Mouse (Mus musculus) cerebellum, postnatal 14 days (tissue): ENCODE results near the gene Mkrn1.
"Not testable (repeated sequence)": the region's sequence is repeated elsewhere in the genome, so short reads cannot be mapped to it uniquely, and the experiment has no call there.

Experiments
- DNase-seq, 2 experiments: peaks; one replicate each; pipeline ENCODE4 v3.0.0; 2021; ENCODE audit warnings: mixed read lengths in 2 of 2

Mkrn1 gene

DNA sequence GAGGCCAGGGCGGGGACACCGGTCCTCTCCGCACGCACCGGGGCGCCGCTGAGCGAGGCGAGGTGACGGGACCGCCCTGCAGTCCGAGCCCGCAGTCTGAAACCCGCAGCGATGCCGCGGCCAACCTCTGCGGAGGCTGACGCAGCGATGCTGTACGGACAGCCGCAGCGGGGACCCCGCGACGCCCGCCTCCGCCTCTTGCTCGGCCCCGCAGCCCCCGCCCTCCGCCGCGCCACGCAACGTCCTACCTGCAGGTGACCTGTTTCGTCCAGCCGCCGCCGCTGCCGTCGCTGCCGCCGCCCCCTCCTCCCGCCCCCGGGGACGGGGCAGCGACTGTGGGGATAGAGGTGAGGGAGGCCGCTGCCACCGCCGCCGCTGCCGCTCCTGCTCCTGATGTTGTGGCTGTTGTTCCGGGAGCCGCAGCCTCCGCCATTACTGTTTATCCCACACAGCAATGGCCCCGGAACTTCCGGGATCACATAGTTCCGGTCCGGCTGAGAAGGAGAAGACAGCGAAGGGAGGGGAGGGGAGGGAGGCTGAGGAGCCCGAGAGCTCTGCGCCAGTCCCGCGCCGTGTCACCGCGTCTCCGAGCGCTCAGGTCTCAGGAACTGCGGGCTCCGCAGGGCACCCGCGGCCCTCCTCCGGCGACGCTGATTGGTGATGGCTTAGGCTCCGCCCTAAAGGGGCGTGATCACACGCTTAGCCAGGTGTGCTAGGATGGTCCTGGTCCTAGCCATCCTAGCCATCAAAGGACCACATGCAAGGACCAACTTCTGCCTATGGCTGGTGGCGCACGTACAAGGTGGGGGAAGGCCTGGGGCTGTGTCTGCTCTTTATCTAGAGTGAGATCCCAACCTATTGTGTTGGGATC lies at the start of gene Mkrn1:
Mkrn1 (minus strand) TSS at position 612 of the 871 bp plus-strand sequence.
- peak; percentile 94 to 95 for DNase-seq

DNA sequence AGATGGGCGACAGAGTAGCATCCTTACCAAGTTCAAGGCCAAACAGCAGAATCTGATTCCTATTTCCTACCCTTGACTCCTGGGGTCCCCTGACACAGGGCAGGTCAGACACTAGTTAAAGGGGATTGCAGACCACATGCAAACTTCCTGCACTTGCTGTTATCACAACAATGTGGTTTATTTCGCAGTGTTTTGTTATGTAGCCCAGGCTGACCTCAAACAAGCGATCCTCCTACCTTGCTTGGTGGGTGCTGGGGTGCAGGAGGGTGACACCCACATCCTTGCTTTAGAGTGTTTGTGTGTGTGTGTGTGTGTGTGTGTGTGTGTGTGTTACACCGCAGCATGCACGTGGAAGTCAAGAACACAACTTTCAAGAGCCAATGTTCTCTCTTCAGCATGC lies 49.2 kb upstream of the Mkrn1 start:
- DNase-seq: no peak

DNA sequence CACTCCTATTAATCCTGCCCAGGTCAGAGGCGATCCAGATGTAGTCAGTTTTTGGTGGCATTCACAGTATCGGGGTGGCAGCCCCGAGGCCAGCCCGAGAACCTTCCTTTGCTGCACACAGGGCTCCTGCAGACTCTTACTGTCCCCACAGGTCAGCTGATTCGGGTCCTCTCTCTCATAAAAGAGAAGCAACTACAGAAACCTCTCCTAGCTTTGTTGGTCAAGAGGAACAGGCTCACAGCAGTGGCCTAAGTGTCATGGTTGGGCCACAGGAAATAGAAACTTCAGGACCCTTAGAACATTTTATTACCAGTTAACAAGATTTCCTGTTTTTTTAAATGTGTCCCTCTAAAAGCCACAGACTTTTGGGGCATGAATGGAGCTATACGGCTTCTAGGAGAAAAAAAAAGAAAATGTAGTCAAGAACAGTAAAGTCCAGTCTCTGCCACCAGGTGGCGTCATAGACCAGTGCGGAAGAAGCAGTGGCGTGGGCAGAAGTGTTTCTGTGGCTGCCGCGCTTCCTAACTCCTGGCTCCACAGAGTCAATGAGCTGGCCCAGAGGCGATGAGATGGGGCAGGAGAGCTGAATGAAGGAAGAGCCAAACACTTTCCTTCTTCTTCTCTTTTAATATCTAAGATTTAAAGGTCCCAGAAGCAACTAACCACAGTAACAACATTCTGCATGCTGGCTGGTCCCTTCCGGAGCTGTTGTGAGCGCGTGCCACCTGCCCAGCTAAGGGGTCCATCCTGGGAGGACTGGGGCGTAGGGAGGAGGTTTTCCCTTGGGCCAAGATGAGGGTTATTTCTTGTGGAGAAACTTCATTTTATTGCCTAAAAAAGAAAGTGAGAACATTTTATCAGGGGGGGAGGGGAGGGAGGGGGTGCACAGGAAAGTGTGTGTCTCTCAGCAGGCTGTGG lies 42.6 kb upstream of the Mkrn1 start:
- peak; percentile 89 to 93 for DNase-seq

DNA sequence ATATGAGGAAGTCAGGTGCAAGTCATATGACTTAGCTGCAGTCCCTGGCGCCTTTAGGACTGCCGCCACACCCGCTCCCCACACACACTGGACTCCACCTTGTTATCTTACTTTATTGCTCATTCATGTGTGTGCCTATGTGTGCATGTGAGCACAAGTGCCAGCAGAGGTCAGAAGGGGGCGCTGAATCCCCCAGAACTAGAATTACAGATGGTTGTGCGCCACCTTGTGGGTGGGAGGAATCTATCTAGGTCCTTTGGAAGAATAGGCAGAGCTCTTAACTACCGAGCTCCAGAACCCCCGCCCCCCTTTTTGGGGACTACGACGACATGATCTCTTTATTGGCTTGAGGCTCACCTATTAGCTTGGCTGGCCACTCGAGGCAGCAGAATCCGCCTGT lies 39.8 kb upstream of the Mkrn1 start:
- peak in 1 of 2 experiments; percentile 69 for DNase-seq

DNA sequence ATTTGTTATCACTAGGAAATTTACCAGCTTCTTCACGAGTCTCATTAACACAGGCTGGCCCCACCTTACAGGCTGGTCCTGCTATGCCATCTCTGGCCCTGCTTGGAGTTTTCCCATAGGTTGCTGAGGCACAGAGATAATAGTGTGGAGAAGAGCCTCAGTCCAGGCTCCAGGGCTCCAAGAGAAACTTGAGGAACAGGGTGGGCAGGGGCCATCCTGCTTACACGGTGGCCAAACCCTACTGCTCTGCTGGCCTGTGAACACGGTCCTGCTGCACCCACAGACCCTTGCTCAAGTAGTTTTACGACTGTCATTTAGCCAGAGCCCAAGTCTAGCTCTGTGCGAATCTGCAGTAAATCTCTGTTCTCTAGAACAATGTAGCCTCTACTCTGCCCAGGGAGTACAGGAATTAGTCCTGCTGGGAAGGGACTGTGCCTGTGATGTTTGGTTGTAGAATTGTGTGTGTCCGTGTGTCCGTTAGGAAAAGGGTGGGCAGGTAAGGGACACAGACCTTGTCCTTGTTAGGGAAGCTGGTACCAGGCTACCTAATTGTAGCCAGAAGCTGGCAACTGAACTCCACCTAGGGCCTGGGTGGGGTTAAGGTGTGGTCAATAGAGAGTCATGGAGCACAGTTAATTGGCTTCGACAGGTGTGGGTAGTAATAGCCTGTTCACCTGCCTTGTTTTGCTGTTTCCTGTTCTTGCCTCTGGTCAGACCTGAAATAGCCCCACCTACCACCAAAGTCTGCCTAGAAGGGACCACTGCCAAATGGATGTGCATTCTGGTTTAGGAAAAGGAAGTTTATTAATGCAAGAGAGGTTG lies 35.3 kb upstream of the Mkrn1 start:
- DNase-seq: no peak

DNA sequence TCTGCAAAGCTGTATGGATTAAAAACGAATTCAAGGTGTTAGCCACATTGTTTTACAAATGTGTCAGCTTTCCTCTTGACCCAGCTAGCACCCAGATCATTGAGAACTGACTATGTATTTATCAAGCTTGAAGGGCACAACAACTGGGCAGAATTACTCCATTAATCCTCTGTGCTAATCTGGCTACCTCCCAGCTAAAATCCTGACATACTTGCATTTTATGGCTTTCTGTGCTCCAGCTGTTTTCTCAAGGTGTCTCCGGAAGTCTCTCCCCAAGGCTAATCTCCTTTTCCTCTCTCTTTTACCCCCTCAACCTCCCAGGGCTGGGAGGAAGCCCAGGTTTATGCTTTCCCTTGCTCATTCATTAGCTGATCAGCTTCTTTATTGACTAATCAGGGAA lies 34.4 kb upstream of the Mkrn1 start:
- no peak for DNase-seq

DNA sequence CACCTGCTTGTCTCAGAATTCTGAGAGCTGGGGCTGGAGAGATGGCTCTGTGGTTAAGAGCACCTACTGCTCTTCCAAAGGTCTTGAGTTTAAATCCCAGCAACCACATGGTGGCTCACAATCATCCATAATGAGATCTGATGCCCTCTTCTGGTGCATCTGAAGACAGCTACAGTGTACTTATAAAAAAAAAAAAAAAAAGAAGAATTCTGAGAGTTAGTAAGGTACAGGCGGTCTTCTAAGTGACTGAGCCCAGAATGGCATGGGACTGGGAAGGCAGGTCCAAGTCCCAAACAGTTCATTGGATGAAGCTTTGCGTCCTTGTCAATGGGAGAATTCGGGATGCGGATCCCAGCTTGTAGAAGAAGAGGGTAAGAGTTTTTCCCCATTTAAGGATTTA lies 33.3 kb upstream of the Mkrn1 start:
- no peak for DNase-seq

DNA sequence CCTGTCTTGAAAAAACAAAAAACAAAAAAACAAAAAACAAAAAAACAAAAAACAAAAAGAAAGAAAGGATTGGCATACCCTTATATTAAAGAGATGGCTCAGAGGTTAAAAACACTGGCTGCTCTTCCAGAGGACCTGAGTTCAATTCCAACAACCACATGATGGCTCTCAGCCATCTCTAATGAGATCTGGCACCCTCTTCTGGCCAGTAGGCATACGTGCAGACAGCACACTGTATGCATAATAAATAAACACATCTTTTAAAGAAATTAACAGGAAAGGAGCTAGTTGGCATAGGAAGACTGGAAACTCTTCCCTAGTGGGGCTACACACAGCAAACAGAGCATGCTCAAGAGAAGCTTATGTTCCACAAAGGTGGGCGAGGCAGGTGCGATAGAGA lies 30.8 kb upstream of the Mkrn1 start:
- no peak for DNase-seq

DNA sequence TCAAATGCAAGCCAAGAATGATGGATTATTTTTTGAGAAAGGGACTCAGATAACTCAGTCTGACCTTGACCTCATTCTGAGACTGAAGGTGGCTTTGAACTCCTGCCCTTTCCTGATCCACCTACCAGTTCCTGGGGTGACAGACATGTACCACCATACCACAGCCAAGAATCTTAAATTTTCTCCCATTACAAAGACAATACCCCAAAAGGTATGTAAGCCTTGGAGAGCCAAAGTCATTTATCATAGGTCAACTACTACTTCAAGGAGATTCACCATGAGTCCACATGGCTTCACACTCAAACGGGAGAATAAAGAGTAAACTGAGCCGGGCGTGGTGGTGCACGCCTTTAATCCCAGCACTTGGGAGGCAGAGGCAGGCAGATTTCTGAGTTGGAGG lies 30.3 kb upstream of the Mkrn1 start:
- DNase-seq: no peak

DNA sequence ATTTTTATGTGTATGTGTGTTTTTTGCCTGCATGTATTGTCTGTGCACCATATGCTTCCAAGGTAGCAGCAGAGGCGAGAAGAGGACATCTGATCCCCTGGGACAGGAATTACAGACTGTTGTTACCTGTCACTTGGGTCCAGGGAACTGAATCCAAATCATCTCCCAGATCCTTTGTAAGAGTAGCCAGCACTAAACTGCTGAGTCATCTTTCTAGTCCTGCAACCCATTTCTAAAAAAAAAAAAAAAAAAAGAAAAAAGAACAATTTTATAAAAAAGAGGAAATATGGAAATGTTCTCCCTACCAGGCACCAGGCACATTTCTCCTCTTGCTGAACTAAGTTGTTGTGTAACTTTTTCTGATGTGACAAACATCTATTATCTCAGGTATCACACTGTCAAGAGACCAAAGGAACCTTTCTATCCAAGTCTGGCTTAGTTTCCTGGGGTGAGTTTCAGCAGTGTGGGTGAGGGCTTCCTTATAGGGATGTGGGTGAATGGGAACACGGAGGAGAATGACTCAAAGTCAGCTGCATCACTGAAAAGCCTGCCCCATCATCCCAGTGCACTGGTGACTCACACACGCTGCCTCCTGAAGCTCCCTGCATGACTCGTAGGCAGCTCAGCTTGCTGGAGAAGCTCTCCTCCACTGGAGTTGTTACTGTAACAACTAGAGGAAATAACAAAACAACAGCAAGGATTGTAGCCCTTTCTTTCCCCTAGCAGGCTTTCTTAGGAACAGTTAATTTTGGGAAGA lies 27.3 kb upstream of the Mkrn1 start:
- DNase-seq: no peak

DNA sequence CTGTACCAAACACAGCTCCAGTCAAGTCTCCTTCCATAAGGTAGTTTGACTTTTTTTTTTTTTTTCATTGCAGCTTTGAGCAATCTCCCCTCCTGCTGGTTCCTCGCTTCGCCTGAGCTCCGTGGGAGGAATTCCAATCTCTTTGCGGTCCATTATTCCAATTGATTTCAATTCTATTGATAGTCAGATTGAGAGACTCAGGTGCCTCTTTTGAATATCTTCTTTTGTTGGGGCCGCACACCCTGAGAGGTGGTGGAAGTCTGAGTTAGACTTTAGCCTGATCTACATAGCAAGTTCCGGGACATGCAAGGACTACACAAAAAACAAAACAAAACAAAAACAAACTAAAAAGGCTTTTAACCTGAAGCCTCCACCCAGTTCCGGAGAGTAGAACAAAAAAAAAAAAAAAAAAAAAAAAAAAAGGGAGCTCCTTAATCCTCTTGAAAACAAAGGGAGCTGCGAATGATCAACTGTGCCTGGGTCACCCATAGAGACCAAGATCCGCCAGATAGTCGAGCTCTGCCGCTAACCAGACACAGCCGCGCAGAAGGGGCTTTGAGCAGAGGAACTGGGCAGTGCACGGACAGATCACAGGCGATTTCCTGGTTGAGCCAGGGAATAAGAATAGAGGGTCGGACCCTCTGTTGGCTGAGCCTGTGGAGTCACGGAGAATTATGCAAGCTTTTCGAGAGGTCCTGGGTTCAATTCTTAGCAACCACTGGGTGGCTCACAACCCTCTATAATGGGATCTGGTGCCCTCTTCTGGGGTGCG lies 25.7 kb upstream of the Mkrn1 start:
- DNase-seq: no peak

DNA sequence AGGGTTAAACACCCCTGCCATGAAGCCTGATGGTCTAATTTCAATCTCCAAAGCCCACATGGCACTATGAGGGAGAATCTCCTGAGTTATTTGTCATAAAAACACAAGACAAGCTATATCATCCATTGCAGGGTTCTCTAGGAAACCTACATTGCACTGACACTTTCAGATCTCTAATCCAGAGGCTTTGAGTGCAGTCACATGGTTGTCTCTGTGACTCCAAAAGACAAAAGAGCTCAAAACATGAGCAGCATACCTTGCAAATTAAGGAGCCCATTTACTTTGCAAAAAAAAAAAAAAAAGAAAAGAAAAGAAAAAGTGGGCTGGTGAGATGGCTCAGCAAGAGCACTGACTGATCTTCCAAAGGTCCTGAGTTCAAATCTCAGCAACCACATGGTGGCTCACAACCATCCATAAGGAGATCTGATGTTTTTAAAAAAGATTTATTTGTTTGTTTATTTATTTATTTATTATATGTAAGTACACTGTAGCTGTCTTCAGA lies 22.6 kb upstream of the Mkrn1 start:
- DNase-seq: no peak

DNA sequence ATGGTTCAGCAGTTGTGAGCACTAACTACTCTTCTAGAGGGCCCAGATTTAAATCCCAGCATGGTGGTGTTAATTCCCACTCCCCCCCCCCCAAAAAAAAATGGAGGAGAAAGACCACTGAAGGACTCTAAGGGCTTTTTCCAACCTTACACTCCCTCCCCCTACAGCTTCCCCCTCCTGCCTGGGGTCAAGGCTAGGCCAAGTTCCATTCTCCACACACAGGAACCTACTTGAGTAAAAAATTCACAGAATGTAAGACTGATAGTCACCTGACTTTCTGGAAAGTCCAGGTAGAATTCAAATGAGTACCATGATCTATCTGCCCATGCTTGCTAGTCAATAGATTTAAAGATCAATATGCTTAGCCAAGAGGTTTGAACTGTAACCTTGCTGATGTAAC lies 19.9 kb upstream of the Mkrn1 start:
- no peak for DNase-seq

DNA sequence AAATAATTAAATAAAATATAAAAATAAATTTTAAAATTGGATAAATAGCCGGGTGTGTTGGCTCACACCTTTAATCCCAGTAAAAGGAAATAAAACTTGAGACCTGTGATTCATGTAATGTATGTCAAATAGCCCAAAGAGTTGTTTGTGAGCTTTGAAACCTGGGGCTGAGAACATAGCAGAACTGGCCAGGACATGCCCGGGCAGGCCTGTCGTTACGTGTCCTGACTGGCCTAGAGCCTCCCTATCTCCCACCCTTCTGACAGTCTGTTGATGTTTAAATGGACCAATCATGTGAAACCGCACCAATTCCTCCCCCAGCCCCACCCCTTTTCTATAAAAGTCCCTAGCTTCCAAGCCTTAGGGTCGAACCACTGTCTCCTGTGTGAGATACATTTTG lies 17.3 kb upstream of the Mkrn1 start:
- DNase-seq: not testable (repeated sequence)

DNA sequence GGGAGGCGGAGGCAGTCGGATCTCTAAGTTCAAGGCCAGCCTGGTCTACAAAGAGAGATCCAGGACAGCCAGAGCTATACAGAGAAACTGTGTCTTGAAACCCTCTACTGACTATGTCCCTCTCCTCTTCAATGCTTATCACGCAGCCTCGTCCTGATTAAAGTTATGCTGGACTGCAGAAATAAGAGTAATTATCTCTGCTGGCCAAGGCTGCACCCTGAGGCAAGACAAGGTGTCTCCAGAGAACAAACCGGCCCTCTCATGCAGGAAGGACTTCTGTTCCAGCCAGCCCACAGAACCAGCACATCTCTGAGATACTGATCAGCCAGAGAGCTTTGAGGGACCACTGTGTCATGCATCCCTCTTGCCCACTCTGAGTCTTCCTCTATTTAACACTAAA lies 15.6 kb upstream of the Mkrn1 start:
- no peak for DNase-seq

DNA sequence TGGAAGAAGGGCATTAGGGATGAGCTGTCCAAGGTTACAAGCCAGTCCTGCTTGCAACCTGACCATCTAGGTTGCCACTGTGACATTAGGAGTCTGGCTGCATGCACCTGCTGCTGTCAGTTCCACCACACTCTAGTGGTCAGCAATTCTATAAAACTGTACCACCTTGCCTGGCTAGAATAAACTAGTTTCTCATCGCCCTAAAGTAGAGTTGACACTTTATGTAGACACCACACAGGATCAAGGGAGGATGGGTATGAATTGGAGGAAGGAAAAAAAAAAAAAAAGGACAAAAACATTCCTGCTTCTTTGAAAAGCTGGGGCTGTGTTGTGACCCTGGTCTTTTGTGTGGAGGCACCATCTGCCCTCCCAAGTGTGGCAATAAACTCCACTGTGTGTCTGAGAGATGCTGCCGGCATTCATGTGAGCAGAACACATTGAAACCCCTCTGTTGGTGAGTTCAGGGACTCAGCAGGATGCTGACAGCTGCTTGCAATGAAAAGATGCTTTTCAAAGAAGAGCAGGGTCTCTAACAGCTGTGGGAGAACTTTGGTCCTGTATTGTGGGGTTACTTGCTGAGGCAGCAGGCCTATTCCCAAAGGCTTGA lies 14.7 kb upstream of the Mkrn1 start:
- DNase-seq: no peak

DNA sequence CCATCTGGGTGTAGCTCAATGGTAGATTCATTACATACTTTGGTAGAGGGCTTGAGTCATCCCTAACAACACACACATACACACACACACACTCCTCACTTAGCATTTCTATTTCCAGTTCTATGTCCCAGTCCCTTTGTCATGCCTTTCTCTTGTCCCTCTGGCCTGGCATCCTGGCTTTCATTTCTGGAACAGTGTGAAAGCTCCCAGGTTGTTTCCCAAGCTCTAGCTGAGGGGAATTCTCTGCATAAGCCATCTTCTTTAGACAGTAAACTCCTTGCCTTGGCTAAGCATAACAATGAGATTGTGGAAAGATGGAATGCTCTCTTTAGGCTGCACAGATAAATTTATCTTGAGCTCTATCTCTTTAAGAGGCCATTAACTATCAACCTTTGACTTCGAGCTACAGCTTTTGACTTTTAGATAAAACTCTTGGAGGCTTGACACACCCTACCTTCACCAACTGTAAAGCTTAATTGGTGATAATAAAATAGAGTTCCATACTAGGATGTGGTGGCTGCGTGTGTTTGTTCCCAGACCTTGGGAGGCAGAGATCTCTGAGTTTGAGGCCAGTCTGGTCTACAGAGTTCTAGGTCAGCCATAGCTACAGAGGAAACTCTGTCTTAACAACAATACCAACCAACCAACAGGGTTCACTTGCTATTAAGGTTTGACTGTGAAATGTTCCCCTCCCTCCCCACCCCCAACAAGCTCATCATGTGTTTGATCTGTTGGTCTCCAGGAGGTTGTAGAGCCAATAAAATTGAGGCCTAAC lies 14.0 kb upstream of the Mkrn1 start:
- DNase-seq: no peak

DNA sequence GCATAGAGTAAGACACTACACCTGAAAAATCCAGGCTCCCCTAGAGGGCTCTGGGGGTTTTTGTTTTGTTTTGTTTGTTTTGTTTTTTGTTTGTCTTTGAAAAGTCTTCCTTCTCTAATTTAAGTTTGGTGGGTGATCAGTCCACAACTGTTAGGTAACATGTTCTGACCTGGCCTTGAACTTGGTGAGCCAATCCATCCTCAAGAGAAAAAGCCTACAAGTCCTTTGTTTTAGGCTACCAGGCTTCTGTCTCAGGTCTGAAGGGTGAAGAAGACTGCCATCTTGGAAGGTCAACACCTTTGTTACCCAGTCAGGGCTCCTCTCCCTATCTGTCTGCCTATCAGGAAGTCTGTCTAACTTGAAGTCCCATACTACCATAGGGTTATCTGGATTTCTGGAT lies 13.4 kb upstream of the Mkrn1 start:
- DNase-seq: no peak

DNA sequence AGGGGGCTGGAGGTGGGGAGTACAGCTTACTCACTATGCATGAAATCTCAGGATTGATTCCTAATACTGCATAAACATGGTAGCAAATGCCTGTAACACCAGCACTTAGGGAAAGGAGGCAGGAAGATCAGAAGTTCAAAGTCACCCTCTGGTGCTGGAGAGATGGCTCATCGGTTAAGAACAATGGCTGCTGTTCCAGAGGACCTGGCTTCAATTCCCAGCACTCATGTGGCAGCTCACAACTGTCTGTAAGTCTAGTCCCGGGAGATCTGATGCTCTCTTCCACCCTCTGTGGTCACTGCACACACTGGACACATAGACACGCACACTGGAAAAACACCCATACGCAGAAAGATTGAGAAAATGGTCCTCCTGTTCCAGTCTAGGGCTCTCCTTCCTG lies 12.9 kb upstream of the Mkrn1 start:
- no peak for DNase-seq

DNA sequence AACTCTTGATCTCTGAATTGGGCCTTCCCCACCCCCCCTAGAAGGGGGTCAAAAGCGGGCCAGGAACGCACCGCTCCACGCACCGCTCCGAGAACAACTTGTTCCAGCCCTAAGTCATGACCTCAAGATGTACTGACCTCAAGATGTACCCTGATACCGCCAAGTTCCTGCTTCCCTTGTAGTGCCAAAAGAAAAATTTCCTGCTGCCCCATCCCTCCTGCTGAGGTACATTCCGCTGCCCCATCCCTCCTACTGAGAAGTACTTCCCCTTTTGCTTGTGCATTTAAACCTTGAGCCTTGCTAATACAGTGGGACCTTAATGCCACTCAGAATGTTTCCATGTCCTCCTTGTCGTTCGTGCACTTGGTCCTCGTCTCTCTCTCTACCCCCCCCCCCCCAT lies 10.5 kb upstream of the Mkrn1 start:
- no peak for DNase-seq
